Mouse (Mus musculus) duodenum, adult 2 months (tissue): ENCODE results near the gene Olfr503. TPM values are rescaled to one million over a fixed set of nuclear protein-coding genes. Genes with fewer than 3 reads are reported as not detected.

Source experiments
- polyA plus RNA-seq: library from polyadenylated mRNA; depleted of rRNA; stranded (reverse); fragments of >200 nt; gene quantifications from 2 replicates; pipeline ENCODE4 v1.2.3, GENCODE M21; 2012; ENCODE audit warnings: low replicate concordance; rRNA removed

Gene Olfr503
- polyA plus RNA-seq = not detected in 2 replicates

GRCm38 (mm10) chr7:108544227-108544626 is at the start of gene Olfr503:
Gene Olfr503, plus strand, starts transcription at chr7:108544527.

GRCm38 (mm10) chr7:108524965-108525364 is 19.4 kb upstream of the Olfr503 start, which contains the start of gene Olfr502:
Gene Olfr502, minus strand, starts transcription at chr7:108525065.

GRCm38 (mm10) chr7:108565693-108566092 is 21.4 kb downstream of the Olfr503 start, which contains the start of gene Olfr504:
Gene Olfr504, minus strand, starts transcription at chr7:108565793.

Other genes with a start within 250 kb of the Olfr503 start
- gene Olfr491, start 231.1 kb upstream of the Olfr503 start, polyA plus RNA-seq = not detected in 2 replicates
- gene Olfr492, start 220.9 kb upstream of the Olfr503 start, polyA plus RNA-seq = not detected in 2 replicates
- gene Olfr493, start 197.5 kb upstream of the Olfr503 start, polyA plus RNA-seq = not detected in 2 replicates
- not detected in 2 replicates for gene Olfr494, start 179.2 kb upstream of the Olfr503 start, polyA plus RNA-seq
- gene Olfr495, start 151.4 kb upstream of the Olfr503 start, polyA plus RNA-seq = not detected in 2 replicates
- not detected in 2 replicates for gene Olfr497, start 124.1 kb upstream of the Olfr503 start, polyA plus RNA-seq
- gene Olfr498, start 79.2 kb upstream of the Olfr503 start, polyA plus RNA-seq = not detected in 2 replicates
- not detected in 2 replicates for gene Olfr502, start 19.5 kb upstream of the Olfr503 start, polyA plus RNA-seq
- not detected in 2 replicates for gene Olfr504, start 21.3 kb downstream of the Olfr503 start, polyA plus RNA-seq
- gene Olfr506, start 66.3 kb downstream of the Olfr503 start, polyA plus RNA-seq = not detected in 2 replicates
- gene Olfr507, start 77.3 kb downstream of the Olfr503 start, polyA plus RNA-seq = not detected in 2 replicates
- not detected in 2 replicates for gene Olfr508, start 85.5 kb downstream of the Olfr503 start, polyA plus RNA-seq
- gene Olfr509, start 107.4 kb downstream of the Olfr503 start, polyA plus RNA-seq = 0.02 TPM in 1 of 2 replicates, not detected in the other
- gene Olfr510, start 121.9 kb downstream of the Olfr503 start, polyA plus RNA-seq = not detected in 2 replicates
- gene Olfr512, start 168.8 kb downstream of the Olfr503 start, polyA plus RNA-seq = not detected in 2 replicates
- not detected in 2 replicates for gene Olfr513, start 206.4 kb downstream of the Olfr503 start, polyA plus RNA-seq